Mouse (Mus musculus): ENCODE measurements around the gene Ribc1.
A peak's percentile ranks its signal among the peaks of the same experiment; 100 is the strongest.

The Ribc1 gene

GRCm38 (mm10) chrX:152016151-152017145 lies at the start of gene Ribc1, which contains the start of gene Smc1a:
Gene Ribc1, minus strand, starts transcription at chrX:152016295.
Gene Smc1a, plus strand, starts transcription at chrX:152016428.
- peak; percentile 79 for DNase-seq (ENCODE audit: low spot score)

GRCm38 (mm10) chrX:152065674-152066073 lies 49.6 kb upstream of the Ribc1 start:
- DNase-seq (ENCODE audit: low spot score) = no peak

GRCm38 (mm10) chrX:152054094-152054493 lies 38.0 kb upstream of the Ribc1 start:
- DNase-seq (ENCODE audit: low spot score) = no peak

GRCm38 (mm10) chrX:152052546-152052945 lies 36.5 kb upstream of the Ribc1 start:
- DNase-seq (ENCODE audit: low spot score) = no peak

- no peak for DNase-seq (ENCODE audit: low spot score)
Measured at GRCm38 (mm10) chrX:152047230-152047629, 31.1 kb upstream of the Ribc1 start.

GRCm38 (mm10) chrX:152039865-152040264 lies 23.8 kb upstream of the Ribc1 start:
- no peak for DNase-seq (ENCODE audit: low spot score)

GRCm38 (mm10) chrX:152019294-152019693 lies 3.2 kb upstream of the Ribc1 start:
- DNase-seq (ENCODE audit: low spot score) = peak; percentile 5

- no peak for DNase-seq (ENCODE audit: low spot score)
Measured at GRCm38 (mm10) chrX:152017186-152017585, 1.1 kb upstream of the Ribc1 start.

GRCm38 (mm10) chrX:152015752-152016150 lies 344 bp downstream of the Ribc1 start:
- no peak for DNase-seq (ENCODE audit: low spot score)

- no peak for DNase-seq (ENCODE audit: low spot score)
Measured at GRCm38 (mm10) chrX:152007863-152008262, 8.2 kb downstream of the Ribc1 start.

GRCm38 (mm10) chrX:152002865-152003264 lies 13.2 kb downstream of the Ribc1 start:
- DNase-seq (ENCODE audit: low spot score) = no peak

GRCm38 (mm10) chrX:152001737-152002710 lies 14.1 kb downstream of the Ribc1 start, which contains the start of gene Hsd17b10:
Gene Hsd17b10, plus strand, starts transcription at chrX:152001845.
- peak; percentile 69 for DNase-seq (ENCODE audit: low spot score)

- DNase-seq (ENCODE audit: low spot score) = no peak
Measured at GRCm38 (mm10) chrX:152001182-152001684, 14.9 kb downstream of the Ribc1 start.

GRCm38 (mm10) chrX:151999006-151999710 lies 16.9 kb downstream of the Ribc1 start:
- no peak for DNase-seq (ENCODE audit: low spot score)
